Mouse (Mus musculus): ENCODE measurements around the gene Cadm2.

GRCm38 (mm10) chr16:66768684-66769389 lies 851.9 kb downstream of the Cadm2 start:
- TF ChIP-seq CTCF (IDR thresholded peaks at IDR 0.05; ENCODE audit: extremely low read depth, insufficient read depth, insufficient read length, insufficient replicate concordance), result no peak
- no peak for TF ChIP-seq POLR2A (IDR thresholded peaks at IDR 0.05; ENCODE audit: low read depth, low read length)
